Mouse (Mus musculus) c-Kit-positive CD71-positive TER-119-positive erythroid progenitor cells, embryonic 14.5 days (primary cell): ENCODE measurements around the gene Mea1.

Experiments
- DNase-seq: peaks from one replicate; pipeline ENCODE4 v3.0.0-alpha.2; 2013; ENCODE audit warnings: low spot score

Mea1 gene

GRCm38 (mm10) chr17:46704887-46705835 lies 26.6 kb downstream of the Mea1 start, which contains the start of gene Ppp2r5d:
Gene Ppp2r5d, minus strand, starts transcription at chr17:46705111.
- peak; percentile 98 for DNase-seq

- DNase-seq = no peak
These were observed 27.9 kb downstream of the Mea1 start for GRCm38 (mm10) chr17:46706375-46707089.

DNA sequence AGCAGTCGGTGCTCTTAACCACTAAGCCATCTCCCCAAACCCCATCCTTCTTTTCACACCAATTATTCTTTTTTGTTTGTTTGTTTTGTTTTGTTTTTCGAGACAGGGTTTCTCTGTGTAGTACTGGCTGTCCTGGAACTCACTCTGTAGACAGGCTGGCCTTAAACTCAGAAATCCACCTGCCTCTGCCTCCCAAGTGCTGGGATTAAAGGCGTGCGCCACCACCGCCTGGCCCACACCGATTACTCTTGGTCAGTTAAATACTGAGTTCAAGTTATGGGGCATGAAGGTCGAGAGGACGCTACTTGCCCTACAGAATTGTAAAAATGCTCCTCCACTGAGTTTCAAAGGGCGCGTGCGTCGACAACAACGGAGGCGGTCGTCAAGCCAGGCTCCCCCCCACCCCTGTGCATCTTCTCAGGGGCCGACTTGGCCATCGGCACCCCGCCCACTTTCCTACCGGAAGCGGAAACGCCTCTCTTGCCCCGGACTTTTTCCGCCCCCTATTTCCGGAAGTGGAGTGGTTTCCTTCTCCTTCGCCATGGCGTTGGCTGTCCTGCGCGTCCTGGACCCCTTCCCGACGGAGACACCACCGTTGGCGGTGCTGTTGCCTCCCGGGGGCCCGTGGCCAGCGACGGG lies 32.5 kb downstream of the Mea1 start, which contains the start of gene Pex6:
Gene Pex6 (plus strand): TSS at position 505 of the 639 bp plus-strand sequence.
- peak; percentile 88 for DNase-seq

GRCm38 (mm10) chr17:46711612-46712271 lies 33.1 kb downstream of the Mea1 start:
- no peak for DNase-seq

DNA sequence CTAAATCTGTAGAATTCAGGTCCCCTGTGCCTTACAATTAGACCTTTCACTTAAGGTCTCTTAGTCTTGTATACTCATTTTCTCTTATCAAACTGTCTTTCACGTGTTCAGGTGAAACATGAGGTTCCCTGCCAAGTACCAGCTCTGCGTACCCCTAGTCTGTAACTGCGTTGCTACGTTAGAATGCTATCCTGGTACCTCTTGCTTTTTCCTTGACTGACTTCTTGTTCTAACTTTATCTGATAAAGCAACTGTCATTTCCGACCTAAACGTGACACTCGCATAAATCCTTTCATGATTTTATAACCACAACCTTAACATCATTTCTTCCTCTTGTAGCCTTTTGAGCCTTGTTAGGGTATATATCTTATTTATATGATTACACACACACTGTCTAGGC lies 33.8 kb downstream of the Mea1 start:
- DNase-seq = no peak

DNA sequence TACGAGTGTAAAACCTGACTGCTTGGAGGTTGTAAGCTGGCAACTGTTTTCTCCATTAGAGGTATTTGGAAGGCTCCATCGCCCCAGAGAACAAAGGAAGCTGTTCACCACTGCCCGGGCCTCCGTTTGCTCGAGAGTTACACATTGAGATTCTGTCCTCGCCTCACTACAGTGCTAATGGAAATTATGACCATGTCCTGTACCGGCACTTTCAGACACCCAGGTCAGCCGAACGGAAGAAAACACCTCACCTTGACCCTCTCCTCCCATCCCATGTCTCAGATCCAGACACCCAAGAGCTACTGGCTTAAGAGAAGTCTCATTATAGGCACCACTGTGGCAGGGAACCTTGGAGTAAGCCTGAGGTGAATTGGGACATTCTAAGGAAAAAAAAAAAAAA lies 35.3 kb downstream of the Mea1 start:
- DNase-seq = no peak

- no peak for DNase-seq
These were observed 36.3 kb downstream of the Mea1 start for GRCm38 (mm10) chr17:46714756-46715481.

DNA sequence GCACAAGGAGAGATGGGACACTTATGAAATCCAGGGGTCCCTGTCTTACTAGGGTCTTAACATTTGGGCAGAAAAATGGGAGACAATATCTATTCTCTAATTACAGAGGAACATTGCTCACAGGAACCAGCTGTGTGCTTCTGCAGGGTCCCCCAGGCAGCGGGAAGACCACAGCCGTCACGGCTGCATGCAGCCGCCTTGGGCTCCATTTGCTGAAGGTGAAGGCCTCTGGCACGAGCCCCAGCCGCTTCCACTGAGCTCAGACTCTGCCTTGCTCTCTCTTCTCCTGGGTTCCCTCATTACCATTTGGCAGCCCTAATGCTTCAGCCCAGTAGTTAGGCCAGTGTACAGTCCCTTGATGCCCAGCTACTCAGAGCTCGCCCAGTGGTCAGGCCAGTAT lies 42.5 kb downstream of the Mea1 start:
- no peak for DNase-seq

DNA sequence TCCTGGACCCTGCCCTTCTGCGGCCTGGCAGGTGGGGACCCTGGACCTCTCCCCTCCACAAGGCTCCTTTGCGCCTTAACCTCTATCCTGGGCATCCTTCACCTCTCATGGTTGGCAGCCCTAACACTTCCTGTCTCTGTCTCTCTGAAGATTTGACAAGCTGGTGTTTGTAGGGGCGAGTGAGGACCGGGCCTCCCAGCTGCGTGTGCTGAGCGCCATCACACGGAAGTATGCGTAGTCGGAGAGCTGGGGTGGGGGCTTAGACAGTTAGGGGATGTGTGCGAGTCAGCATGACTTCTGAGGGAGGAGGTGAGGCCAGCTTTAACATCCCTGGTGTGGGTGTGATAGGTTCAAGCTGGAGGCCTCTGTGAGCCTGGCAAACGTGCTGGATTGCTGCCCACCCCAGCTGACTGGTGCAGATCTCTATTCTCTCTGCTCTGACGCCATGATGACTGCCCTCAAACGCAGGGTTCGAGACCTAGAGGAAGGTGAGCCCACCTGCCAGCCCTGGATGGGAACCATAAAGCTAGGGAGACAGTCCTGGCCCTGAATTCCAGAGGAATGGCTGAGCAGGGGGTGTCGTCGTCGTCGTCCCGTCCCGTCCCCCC lies 46.0 kb downstream of the Mea1 start:
- DNase-seq = no peak

DNA sequence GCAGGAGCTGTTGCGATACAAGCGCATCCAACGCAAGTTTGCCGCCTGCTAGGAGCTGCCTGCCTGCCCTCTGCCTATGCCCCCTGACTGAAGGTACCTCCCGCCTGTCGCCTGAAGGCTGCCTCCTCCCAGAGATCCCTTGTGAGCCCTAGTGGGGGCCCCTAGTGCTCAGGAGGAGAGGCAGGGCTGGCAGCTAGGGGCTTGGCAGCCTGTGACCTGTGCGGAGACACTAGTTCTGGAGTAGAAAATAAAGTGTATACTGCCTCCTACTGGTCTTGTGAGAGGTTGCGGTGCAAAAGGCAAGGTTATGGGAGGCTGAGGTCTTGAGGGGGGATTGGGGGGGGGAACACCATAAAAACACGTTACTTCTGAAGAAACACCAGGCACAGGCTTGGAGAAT lies 46.7 kb downstream of the Mea1 start:
- no peak for DNase-seq

DNA sequence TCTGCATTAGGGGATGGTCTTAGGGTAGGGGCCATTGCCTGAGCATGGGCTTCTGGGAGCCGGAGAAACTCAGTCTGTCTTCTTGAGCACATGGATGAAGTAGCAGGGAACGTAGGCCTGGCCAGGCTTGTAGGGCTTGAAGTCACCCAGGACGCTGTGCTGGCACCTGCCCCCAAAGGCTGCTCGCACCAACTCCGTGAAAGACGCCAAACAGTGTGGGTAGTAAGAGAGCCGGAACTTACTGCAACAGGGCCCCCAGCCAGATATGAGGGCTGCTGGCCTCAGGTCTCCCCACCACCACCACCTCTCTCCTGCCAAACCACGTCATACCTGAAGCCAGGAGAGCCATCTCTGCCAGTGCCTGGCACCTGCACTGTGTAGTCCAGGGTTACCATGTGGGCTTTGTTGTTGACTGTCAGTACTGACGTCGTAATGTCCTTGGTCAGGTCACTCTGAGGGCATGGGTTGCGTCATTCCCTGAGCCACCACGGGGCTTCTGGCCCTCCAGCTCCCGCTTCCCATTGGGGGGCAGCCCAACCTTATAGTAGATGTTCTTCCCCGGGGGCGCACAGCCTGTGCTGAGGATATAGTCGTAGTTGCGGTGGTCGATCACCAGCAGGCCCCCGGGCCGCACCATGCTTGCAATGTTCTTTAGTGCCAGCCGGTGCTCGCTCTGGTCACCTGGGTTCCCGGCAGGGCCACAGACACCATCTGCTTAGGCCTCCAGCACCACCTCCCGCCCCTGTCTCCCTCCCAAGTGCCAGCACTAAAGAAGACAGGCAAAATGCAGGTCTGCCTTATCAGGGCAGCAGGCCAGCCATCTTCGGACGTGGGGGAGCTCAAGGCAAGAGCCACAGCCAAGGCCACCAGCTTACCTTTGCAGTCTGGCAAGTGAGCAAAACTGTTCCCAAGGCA lies 47.4 kb downstream of the Mea1 start:
- DNase-seq = no peak

DNA sequence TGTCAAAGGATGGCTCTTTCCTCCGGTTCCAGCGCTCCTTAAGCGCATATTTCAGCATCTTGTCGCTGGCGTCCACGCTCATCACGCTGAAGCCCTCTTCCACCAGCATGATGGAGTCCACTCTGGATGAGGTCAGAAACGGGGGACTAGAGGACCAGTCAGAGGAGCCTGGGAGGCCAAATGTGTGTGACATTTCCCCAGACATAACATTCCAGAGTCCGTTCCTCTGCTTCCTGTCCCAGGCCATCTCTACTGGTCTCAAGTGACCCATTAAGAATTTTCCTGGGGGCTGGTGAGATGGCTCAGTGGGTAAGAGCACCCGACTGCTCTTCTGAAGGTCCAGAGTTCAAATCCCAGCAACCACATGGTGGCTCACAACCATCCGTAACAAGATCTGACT lies 48.7 kb downstream of the Mea1 start:
- no peak for DNase-seq

DNA sequence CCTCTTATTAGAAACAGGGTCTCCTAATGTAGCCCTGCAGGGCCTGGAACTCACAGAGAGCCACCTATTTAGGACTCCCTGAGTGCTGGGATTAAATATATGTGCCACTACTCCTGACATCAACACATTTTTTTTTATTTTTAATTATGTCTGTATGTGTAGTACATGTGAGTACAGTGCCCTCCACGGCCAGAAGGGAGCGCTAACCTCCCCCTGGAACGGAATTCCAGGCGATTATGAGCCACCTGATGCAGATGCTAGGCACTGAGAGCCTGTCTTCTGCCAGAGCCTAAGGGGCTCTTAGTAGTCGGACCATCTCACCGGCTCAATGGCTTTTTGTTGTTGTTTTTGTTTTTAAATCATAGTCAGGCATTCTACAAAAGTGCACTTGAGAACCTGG lies 49.4 kb downstream of the Mea1 start:
- no peak for DNase-seq

GRCm38 (mm10) chr17:46728496-46728895 lies 49.9 kb downstream of the Mea1 start:
- DNase-seq = no peak

- no peak for DNase-seq
These were observed 50.3 kb downstream of the Mea1 start, which contains the start of gene Gnmt for GRCm38 (mm10) chr17:46728904-46729318. Gene Gnmt, minus strand, starts transcription at chr17:46729168.
